Mouse (Mus musculus) thymus, adult 2 months (tissue): ENCODE data around the gene Gm28047.
"Not testable (repeated sequence)": the region's sequence is repeated elsewhere in the genome, so short reads cannot be mapped to it uniquely, and the experiment has no call there.

Experiments
- CTCF ChIP-seq: fragments of 200-500 bp; IDR thresholded peaks from 2 replicates; pipeline ENCODE4 v1.5.1; 2012; ENCODE audit warnings: mild to moderate bottlenecking, control low read depth, low read length, moderate library complexity, borderline replicate concordance; ENCODE audit not compliant: control insufficient read depth, poor library complexity, insufficient read depth; ENCODE audit errors: extremely low read depth
- POLR2A ChIP-seq: fragments of 200-500 bp; IDR thresholded peaks from 2 replicates; pipeline ENCODE4 v1.6.1; 2012; ENCODE audit warnings: mild to moderate bottlenecking, low read length, control low read depth, moderate library complexity; ENCODE audit not compliant: control insufficient read depth, poor library complexity, insufficient read depth; ENCODE audit errors: extremely low read depth

GRCm38 (mm10) chr15:102608586-102608985 lies 16.3 kb downstream of the Gm28047 start:
- not testable (repeated sequence) for TF ChIP-seq CTCF, POLR2A
